Mouse (Mus musculus) ZHBTc4 (cell line): ENCODE results near the gene BC003965.
A peak's percentile ranks its signal among the peaks of the same experiment; 100 is the strongest.
"Not testable (repeated sequence)": the region's sequence is repeated elsewhere in the genome, so short reads cannot be mapped to it uniquely, and the experiment has no call there.

Experiments used
- DNase-seq: peaks from one replicate; pipeline ENCODE4 v3.0.0-alpha.2; 2011; ENCODE audit warnings: low read depth, low spot score

BC003965 gene

GRCm38 (mm10) chr17:25218967-25219366 lies 34.6 kb downstream of the BC003965 start:
- no peak for DNase-seq

DNA sequence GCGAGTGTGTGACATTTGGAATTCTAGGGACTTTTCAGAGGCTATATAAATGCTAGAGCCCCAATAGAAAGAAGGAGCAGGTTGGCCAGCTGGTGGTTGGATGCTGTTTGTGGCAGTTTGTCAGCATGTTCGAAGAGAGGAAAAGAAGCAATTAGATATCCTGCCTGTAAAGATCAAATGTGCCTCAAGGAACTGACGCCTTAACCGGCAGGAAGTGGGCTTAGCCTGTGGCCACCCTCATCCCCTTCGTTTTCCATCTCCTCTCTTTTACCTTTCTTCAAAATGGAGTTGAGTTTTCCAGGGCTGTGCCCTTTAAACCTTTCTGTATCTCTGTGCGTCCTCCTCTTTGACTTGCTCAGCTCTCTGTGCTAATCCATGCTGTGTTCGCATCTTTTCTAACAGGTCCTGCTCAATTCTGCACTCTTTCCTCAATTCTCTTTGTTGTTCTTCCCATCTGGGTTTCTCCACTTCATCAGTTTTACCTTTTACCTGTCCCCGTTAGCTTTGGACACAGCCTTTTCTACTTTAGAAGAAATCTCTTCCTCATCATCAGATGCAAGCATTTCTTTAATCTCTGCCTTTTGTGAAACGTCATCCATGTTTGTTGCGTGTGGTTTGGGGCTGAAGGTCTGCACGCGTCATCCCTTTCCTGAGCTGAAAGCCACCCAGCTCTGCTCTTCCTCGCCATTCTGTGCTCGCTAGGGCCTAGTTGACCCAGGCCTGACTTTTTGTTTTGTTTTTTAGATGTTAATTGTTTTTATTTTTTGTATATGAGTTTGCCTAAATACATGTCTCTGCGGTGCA lies 35.3 kb downstream of the BC003965 start:
- no peak for DNase-seq

- no peak for DNase-seq
Measured at GRCm38 (mm10) chr17:25220746-25221145, 36.4 kb downstream of the BC003965 start.

GRCm38 (mm10) chr17:25221821-25222503 lies 37.6 kb downstream of the BC003965 start:
- DNase-seq, result peak; percentile 84

- DNase-seq, result not testable (repeated sequence)
Measured at GRCm38 (mm10) chr17:25222504-25222940, 38.2 kb downstream of the BC003965 start.

- no peak for DNase-seq
Measured at GRCm38 (mm10) chr17:25222951-25223601, 38.7 kb downstream of the BC003965 start.

GRCm38 (mm10) chr17:25224586-25225222 lies 40.4 kb downstream of the BC003965 start:
- DNase-seq, result no peak

DNA sequence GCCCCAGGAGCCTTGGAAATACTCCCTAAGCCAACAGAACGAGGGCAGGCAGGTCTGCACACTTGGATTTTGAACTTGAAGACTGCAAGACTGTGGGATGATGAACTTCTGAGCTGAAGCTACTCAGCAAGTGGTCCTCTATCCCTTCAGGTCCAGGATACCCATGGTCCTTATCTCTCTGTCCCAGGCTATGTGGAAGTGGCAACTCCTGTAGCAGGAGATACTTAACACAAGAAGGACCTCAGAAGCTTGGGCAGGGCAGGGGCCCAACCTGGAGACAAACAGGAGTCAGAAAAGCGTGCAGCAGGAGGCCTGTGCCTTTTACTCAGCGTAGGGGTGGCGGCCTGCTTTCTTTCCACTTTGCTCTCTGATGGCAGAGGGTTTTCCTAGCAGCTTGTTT lies 41.3 kb downstream of the BC003965 start:
- no peak for DNase-seq

DNA sequence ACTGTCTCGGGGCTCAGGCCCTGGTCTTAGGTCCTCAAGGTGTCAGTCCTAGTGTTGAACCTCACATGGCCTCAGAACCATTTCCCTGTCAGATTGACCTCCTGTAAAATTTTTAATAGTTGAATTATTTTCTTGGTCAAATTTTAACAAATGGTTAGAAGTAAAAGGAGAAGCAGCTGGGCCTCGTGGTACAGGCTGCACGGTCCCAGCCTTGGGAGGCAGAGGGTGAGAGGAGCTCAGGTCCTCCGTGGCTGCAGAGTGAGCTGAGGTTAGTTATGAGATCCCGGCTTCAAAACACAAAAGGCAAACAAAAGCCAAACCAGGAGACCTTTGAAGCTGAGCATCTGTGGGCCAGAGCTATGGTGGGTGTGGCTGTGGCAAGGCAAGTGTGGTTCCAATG lies 43.6 kb downstream of the BC003965 start:
- no peak for DNase-seq

- not testable (repeated sequence) for DNase-seq
Measured at GRCm38 (mm10) chr17:25230014-25230655, 45.8 kb downstream of the BC003965 start.

DNA sequence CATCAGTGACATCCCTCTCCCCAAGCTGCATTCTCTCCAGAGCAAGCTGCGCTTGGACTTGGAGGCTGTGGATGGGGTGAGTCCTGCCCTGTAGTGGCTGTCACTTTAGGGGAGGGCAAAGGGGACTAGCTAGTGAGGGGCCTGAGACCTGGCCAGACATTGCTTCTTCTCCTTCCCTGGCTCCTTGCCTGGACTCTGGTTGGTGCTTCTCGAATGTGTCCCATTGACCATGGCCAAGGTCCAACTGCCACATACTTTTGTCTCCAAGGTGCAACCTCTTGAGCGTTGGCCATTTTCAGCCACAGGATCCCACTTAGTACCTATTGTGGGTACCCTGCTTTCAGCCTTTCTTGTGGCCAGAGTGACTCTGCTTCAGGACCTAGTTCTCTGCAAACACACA lies 46.3 kb downstream of the BC003965 start:
- no peak for DNase-seq

DNA sequence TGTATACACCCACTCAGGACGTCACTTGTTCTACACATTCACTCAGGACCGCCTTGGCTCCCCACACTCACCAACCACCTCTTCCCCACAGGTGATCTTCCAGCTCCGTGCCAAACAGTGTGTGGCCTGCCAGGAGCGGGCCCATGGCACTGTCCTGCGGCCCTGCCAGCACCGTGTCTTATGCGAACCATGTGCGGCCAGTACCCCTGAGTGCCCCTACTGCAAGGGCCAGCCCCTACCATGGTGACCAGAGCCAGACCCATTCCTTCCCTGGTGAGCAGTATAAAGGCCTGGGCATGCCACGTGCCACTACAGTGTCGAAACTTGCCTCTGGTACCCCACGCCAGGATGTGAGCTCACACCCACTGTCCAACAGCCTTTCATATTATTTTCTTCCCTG lies 47.3 kb downstream of the BC003965 start:
- DNase-seq, result not testable (repeated sequence)

GRCm38 (mm10) chr17:25235635-25236034 lies 51.3 kb downstream of the BC003965 start:
- DNase-seq, result no peak
